Mouse (Mus musculus) forebrain, embryonic 11.5 days (tissue): ENCODE data around the gene Tle2. TPM values are rescaled to one million over a fixed set of nuclear protein-coding genes. Genes with fewer than 3 reads are reported as not detected.

ENCODE experiments used
- ATAC-seq: fragments of 200-750 bp; cut with Nextera tagmentation; replicated peaks from 2 replicates; pipeline ENCODE4 v1.8.0; 2017; ENCODE audit warnings: moderate TSS enrichment; ENCODE audit not compliant: low FRiP score
- DNase-seq: peaks from one replicate; pipeline ENCODE4 v3.0.0-alpha.2; 2017; ENCODE audit warnings: low spot score
- H3K27ac ChIP-seq: fragments of 300-500 bp; sonication (generic); 2 replicates; pipeline ENCODE4 v1.5.1; 2014; ENCODE audit warnings: low read depth, low read length
- H3K27me3 ChIP-seq: fragments of 300-500 bp; sonication (generic); 2 replicates; pipeline ENCODE4 v1.6.1; 2014; ENCODE audit warnings: mild to moderate bottlenecking, low read length, mixed read lengths; ENCODE audit not compliant: control insufficient read depth, insufficient read depth
- H3K36me3 ChIP-seq: fragments of 300-500 bp; sonication (generic); 2 replicates; pipeline ENCODE4 v1.6.1; 2014; ENCODE audit warnings: mild to moderate bottlenecking, low read length, moderate library complexity, mixed read lengths; ENCODE audit not compliant: control insufficient read depth, insufficient read depth
- H3K4me1 ChIP-seq: fragments of 300-500 bp; sonication (generic); replicated peaks from 2 replicates; pipeline ENCODE4 v1.6.1; 2014; ENCODE audit warnings: low read length, mixed read lengths; ENCODE audit not compliant: control insufficient read depth, insufficient read depth
- H3K4me2 ChIP-seq: fragments of 300-500 bp; sonication (generic); 2 replicates; pipeline ENCODE4 v1.6.1; 2014; ENCODE audit warnings: low read depth, mild to moderate bottlenecking, low read length, moderate library complexity, mixed read lengths; ENCODE audit not compliant: severe bottlenecking
- H3K4me3 ChIP-seq: fragments of 300-500 bp; sonication (generic); 2 replicates; pipeline ENCODE4 v1.5.1; 2014; ENCODE audit warnings: low read depth, low read length
- H3K9ac ChIP-seq: fragments of 300-500 bp; sonication (generic); 2 replicates; pipeline ENCODE4 v1.6.1; 2014; ENCODE audit warnings: low read length
- H3K9me3 ChIP-seq: fragments of 300-500 bp; sonication (generic); 2 replicates; pipeline ENCODE4 v1.6.1; 2016; ENCODE audit warnings: low read length, mixed read lengths; ENCODE audit not compliant: control insufficient read depth
- WGBS: fragments of 180-500 bp; shearing (Covaris S2); extraction: QIAGEN DNeasy Blood & Tissue Kit; methylation state at CpG from one replicate; pipeline ENCODE4 v1.1.7; 2014; 5-methylcytosine and 5-hydroxymethylcytosine counted together
- polyA plus RNA-seq: library from polyadenylated mRNA; unstranded; fragments of >200 nt; fragmentation: Nextera tagmentation; extraction: Ambion mirVana; gene quantifications from 2 replicates; pipeline ENCODE4 v1.2.1, GENCODE M21; 2014

Tle2 gene
- polyA plus RNA-seq, 1 experiment from 2014 or later, result 8.1 TPM

DNA sequence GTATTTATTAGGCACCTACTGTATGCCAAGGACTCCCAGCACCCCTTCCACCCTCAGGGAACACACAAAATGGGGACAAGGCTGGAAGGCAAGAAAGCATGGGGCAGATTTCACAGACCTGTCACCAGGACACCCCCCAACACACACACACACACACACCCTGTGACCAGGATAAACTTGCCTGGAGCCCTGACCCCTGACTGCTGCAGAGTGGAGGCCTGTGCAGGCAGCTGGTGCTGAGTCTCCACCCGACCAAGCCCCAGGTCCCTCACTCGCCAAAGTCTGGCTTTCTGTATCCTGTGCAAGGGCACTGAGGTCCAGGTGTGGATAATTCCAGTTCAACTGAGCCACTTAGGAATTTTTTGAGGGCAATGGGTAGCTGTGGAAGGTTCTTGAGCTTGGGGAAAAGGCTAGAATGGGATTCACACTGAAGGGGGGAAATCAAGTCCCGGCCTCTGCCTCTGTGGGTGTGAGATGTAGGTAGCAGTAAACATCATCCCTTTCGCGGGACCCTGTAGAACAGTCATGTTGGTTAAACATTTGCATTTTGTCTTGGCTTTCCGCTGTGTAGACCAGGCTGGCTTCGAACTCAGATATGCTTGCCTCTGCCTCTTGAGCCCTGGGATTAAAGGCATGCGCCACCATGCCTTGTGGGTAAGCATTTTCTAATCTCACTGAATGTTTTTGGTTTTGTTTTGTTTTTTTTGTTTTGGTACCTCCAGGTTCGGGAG is 4.7 kb upstream of the Tle2 start:
- Histone ChIP-seq H3K27ac (no peak overlapping the region; the same call in 1 of the 2 replicates), H3K9ac (no peak overlapping the region), H3K4me2 (no peak overlapping the region), H3K36me3 (peaks cover 2% of the 10 kb centered on the region; the same call in 1 of the 2 replicates), H3K9me3 (no peaks in the 10 kb centered on the region), H3K27me3 (peaks cover 70% of the 10 kb centered on the region), H3K4me1 (peaks cover 40% of the 10 kb centered on the region), H3K4me3 (no peak overlapping the region)
- ATAC-seq (no peak), DNase-seq (peak; percentile 67)
- 31% methylated on average over 9 of the region's 9 CpGs for WGBS

DNA sequence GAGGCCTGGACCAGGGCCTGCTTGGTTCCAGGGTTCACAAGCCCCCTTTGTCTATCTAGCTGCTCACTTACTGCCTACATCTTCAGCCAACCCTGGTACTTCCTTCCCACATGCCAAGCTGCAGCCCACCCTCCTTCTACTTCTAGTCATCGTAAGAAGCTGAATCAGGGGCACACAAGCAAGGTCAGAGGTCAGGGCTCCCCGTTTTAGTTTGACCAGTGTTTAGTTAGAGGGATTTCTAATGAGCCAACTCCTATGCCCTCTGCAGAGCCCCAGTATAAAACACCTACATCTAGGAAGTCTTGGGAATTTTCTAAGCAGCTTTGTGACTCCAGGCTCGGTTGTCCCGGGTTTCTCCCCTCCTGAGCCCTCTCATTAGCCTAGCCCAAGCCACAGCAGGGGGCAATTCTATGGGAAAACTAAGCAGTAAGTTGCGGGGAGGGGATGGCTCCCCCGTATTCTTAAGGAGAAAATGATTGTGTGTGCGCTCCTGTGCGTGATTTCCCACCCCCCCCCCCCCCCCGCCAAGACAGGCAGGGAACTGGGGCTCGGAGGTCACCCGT is 4.0 kb upstream of the Tle2 start:
- peak overlapping the region; percentile 69 for H3K4me2 ChIP-seq
- peaks cover 2% of the 10 kb centered on the region; the same call in 1 of the 2 replicates for H3K36me3 ChIP-seq
- ATAC-seq (peak; percentile 21), DNase-seq (no peak)
- H3K9me3 ChIP-seq, result no peaks in the 10 kb centered on the region
- H3K4me3 ChIP-seq, result peak overlapping the region; percentile 30; the same call in 1 of the 2 replicates
- peak overlapping the region; percentile 65 for H3K27ac ChIP-seq
- H3K4me1 ChIP-seq, result peaks cover 41% of the 10 kb centered on the region
- WGBS, result 0% methylated on average over 10 of the region's 11 CpGs
- peaks cover 69% of the 10 kb centered on the region for H3K27me3 ChIP-seq
- H3K9ac ChIP-seq, result no peak overlapping the region; the same call in 1 of the 2 replicates

DNA sequence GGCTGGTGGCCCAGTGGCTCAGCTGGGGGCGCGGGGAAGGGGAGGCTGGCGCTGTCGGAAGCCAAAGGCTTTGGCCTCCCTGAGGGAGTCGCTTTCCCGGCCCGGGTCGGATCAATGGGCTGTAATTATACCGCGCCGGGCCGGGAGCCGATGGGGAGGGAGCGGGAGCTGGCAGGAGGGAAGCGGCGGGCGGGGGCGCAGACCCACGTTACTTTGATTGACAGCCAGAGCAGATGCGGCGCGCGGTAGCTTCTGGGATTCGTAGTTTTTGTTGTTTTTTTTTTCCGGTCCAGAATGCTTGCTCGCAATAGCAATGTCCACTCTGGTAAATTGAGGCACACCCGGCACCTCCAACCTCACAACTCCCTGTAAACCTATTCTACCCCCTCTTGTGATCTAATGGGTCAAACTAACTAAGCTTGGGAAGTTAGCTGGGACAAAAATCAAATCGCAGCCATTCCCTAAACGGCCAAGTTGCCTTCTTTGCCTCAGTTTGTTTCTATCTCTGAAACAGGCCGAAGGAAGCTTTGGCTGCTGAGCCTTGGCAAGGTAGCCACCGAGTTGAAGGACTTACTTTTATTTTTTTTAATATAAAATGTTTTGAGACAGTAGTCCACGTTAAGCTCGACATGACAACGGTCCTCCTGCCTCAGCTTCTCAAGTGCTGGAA is 3.4 kb upstream of the Tle2 start:
- Histone ChIP-seq H3K9me3 (no peaks in the 10 kb centered on the region), H3K9ac (no peak overlapping the region; the same call in 1 of the 2 replicates), H3K4me1 (peaks cover 47% of the 10 kb centered on the region), H3K4me2 (peak overlapping the region; percentile 69), H3K27ac (peak overlapping the region; percentile 65), H3K27me3 (peaks cover 70% of the 10 kb centered on the region), H3K36me3 (no peaks in the 10 kb centered on the region), H3K4me3 (peak overlapping the region; percentile 30)
- DNase-seq (peak; percentile 99), ATAC-seq (peak; percentile 78)
- 0% methylated on average over 32 of the region's 34 CpGs for WGBS

DNA sequence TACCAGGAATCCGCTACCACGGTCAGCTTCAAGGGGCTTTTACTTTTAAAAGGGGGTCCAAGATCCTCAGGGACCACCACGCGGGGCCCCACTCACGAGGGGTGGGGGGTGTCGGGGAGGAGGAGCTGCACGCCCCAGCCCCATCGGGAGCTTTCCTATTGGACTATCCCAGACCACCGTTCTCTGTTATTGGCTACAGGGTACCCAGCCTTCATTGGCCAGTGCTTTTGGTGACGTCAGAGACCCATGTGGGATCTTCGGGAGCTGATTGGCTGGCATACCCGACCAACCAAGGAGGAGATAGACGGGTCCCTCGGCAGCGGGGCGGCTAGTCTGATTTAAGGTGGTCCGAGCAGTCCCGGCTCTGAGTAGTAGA is 2.9 kb upstream of the Tle2 start:
- WGBS, result 0% methylated on average over 18 of the region's 18 CpGs
- DNase-seq, result peak; percentile 95
- peaks cover 70% of the 10 kb centered on the region for H3K27me3 ChIP-seq
- H3K9ac ChIP-seq, result no peak overlapping the region; the same call in 1 of the 2 replicates
- H3K27ac ChIP-seq, result 0 out of 2 replicates have a peak overlapping the region, but pooled peaks have one; percentile 53
- H3K9me3 ChIP-seq, result no peaks in the 10 kb centered on the region
- peak overlapping the region; percentile 30 for H3K4me3 ChIP-seq
- H3K4me2 ChIP-seq, result peak overlapping the region; percentile 69
- no peaks in the 10 kb centered on the region for H3K36me3 ChIP-seq
- H3K4me1 ChIP-seq, result peaks cover 48% of the 10 kb centered on the region
- ATAC-seq, result peak; percentile 91

DNA sequence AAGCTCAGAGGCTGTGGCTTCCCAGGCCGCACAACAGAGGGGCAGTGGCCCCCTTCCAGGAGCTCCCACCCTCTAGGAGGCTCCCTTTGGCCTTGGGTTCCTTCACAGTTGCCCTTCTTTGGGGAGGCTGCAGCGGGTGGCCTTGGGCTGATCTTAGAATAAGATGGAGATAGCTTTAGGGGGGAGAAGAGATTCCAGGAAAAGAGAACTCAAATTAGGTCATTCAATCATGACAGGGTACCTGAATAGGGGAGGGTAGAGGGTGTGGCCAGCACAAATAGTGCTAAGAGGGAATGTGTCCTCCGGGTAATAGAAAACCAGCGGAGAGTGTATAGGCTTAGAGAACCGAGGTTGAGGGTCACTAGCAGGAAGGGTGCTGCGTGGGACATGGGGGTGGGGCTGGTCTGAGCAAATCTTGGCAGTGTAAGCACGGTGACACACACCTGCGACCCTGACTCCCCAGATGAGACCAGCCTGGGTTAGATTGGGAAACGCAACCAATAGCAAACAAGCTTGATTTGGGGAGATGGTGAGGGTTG is 2.2 kb upstream of the Tle2 start:
- Histone ChIP-seq H3K36me3 (no peaks in the 10 kb centered on the region), H3K27ac (no peak overlapping the region), H3K27me3 (peaks cover 71% of the 10 kb centered on the region), H3K4me2 (peak overlapping the region; percentile 69), H3K4me3 (no peak overlapping the region), H3K9ac (no peak overlapping the region; the same call in 1 of the 2 replicates), H3K4me1 (peaks cover 48% of the 10 kb centered on the region), H3K9me3 (no peaks in the 10 kb centered on the region)
- ATAC-seq (no peak), DNase-seq (no peak)
- under 1% methylated on average over 9 of the region's 9 CpGs for WGBS

DNA sequence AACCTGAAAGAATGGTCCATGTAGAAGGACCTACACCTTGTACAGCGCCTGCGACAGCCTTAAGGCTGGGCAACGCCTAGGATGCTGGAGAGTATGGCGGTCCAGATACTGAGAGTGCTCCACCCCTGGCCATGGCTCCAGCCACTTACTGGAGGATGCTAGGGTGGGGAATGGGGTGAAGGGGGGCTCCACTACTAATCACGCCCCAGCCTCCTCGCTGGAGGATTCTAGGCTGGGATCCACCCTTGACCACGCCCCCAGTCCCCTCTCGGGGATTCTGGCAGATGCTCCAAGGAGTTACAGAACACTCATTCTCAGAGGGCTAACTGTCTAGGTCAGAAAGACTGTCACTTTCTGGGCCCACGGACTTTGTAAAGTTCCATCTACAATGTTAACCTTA is 1.4 kb upstream of the Tle2 start:
- Histone ChIP-seq H3K4me2 (no peak overlapping the region), H3K27me3 (peaks cover 69% of the 10 kb centered on the region), H3K27ac (no peak overlapping the region), H3K4me3 (no peak overlapping the region), H3K4me1 (peaks cover 48% of the 10 kb centered on the region), H3K9ac (no peak overlapping the region), H3K9me3 (no peaks in the 10 kb centered on the region), H3K36me3 (no peaks in the 10 kb centered on the region)
- ATAC-seq (no peak), DNase-seq (no peak)
- 9% methylated on average over 9 of the region's 9 CpGs for WGBS

GRCm38 (mm10) chr10:81575208-81575631 is 859 bp downstream of the Tle2 start:
- H3K9ac ChIP-seq, result peak overlapping the region; percentile 53
- H3K36me3 ChIP-seq, result no peaks in the 10 kb centered on the region
- peaks cover 59% of the 10 kb centered on the region for H3K27me3 ChIP-seq
- no peaks in the 10 kb centered on the region for H3K9me3 ChIP-seq
- no peak overlapping the region for H3K27ac ChIP-seq
- ATAC-seq, result no peak
- no peak for DNase-seq
- WGBS, result 0% methylated on average over 30 of the region's 30 CpGs
- H3K4me3 ChIP-seq, result peak overlapping the region; percentile 39
- H3K4me2 ChIP-seq, result peak overlapping the region; percentile 54
- H3K4me1 ChIP-seq, result peaks cover 30% of the 10 kb centered on the region

DNA sequence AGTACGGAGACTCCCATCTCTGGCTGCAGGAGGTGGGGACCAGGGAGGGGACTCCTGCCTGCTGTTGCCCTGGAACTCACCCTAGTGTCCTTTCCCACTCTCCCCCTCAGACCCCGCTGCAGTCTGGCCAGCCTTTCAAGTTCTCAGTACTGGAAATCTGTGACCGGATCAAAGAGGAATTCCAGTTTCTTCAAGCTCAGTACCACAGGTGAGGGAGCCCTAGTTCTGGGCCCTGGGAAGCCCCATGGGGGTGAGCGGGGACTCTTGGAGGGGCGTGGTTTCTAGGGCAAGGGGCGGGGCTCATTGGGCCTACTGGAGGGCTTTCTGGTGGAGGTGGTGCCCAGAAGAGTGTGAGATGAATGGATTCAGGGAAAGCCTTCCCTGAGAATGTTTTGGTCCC is 1.3 kb downstream of the Tle2 start:
- Histone ChIP-seq H3K4me1 (peaks cover 27% of the 10 kb centered on the region), H3K4me2 (peak overlapping the region; percentile 54), H3K4me3 (peak overlapping the region; percentile 39), H3K9me3 (no peaks in the 10 kb centered on the region), H3K9ac (peak overlapping the region; percentile 53), H3K27me3 (peaks cover 59% of the 10 kb centered on the region), H3K27ac (no peak overlapping the region), H3K36me3 (no peaks in the 10 kb centered on the region)
- ATAC-seq (no peak), DNase-seq (no peak)
- WGBS, result 2% methylated on average over 6 of the region's 6 CpGs
